Mouse (Mus musculus) kidney, embryonic 14.5 days (tissue): ENCODE measurements around the gene Sdc4. TPM values are rescaled to one million over a fixed set of nuclear protein-coding genes. Genes with fewer than 3 reads are reported as not detected.

Experiments used
- ATAC-seq: fragments of 200-750 bp; cut with Nextera tagmentation; 2 replicates; pipeline ENCODE4 v1.8.0; 2017; ENCODE audit warnings: moderate number of reproducible peaks, mild to moderate bottlenecking, moderate TSS enrichment, moderate library complexity; ENCODE audit not compliant: low FRiP score, low TSS enrichment
- H3K27ac ChIP-seq: fragments of 300-500 bp; sonication (generic); 2 replicates; pipeline ENCODE4 v1.5.1; 2014; ENCODE audit warnings: low read depth, mild to moderate bottlenecking, low read length, moderate library complexity, mixed read lengths
- H3K27me3 ChIP-seq: fragments of 300-500 bp; sonication (generic); 2 replicates; pipeline ENCODE4 v1.6.1; 2014; ENCODE audit warnings: mild to moderate bottlenecking, low read length; ENCODE audit not compliant: control insufficient read depth, insufficient read depth
- H3K36me3 ChIP-seq: fragments of 300-500 bp; sonication (generic); 2 replicates; pipeline ENCODE4 v1.6.1; 2014; ENCODE audit warnings: low read length, mixed read lengths; ENCODE audit not compliant: control insufficient read depth, insufficient read depth
- H3K4me1 ChIP-seq: fragments of 300-500 bp; sonication (generic); 2 replicates; pipeline ENCODE4 v1.6.1; 2014; ENCODE audit warnings: low read length, mixed read lengths; ENCODE audit not compliant: control insufficient read depth, insufficient read depth
- H3K4me2 ChIP-seq: fragments of 300-500 bp; sonication (generic); replicated peaks from 2 replicates; pipeline ENCODE4 v1.6.1; 2014; ENCODE audit warnings: low read depth, mild to moderate bottlenecking, low read length
- H3K4me3 ChIP-seq: fragments of 300-500 bp; sonication (generic); 2 replicates; pipeline ENCODE4 v1.5.1; 2014; ENCODE audit warnings: mild to moderate bottlenecking, low read length
- H3K9ac ChIP-seq: fragments of 300-500 bp; sonication (generic); 2 replicates; pipeline ENCODE4 v1.6.1; 2014; ENCODE audit warnings: low read depth, mild to moderate bottlenecking, low read length, moderate library complexity
- H3K9me3 ChIP-seq: fragments of 300-500 bp; sonication (generic); 2 replicates; pipeline ENCODE4 v1.6.1; 2016; ENCODE audit warnings: low read length; ENCODE audit not compliant: control insufficient read depth
- WGBS: fragments of 180-500 bp; shearing (Covaris S2); extraction: QIAGEN DNeasy Blood & Tissue Kit; methylation state at CpG from one replicate; pipeline ENCODE4 v1.1.7; 2014; 5-methylcytosine and 5-hydroxymethylcytosine counted together
- polyA plus RNA-seq: library from polyadenylated mRNA; unstranded; fragments of >200 nt; fragmentation: Nextera tagmentation; extraction: Ambion mirVana; gene quantifications from 2 replicates; pipeline ENCODE4 v1.2.1, GENCODE M21; 2014

The Sdc4 gene
- polyA plus RNA-seq, 1 experiment from 2014 or later = 108 TPM

- Histone ChIP-seq H3K4me1 (peaks cover 6% of the 10 kb centered on the region; the same call in 1 of the 2 replicates), H3K27ac (no peak overlapping the region), H3K9ac (no peak overlapping the region), H3K4me2 (no peak overlapping the region), H3K27me3 (no peaks in the 10 kb centered on the region), H3K36me3 (peaks cover 21% of the 10 kb centered on the region), H3K9me3 (no peaks in the 10 kb centered on the region), H3K4me3 (no peak overlapping the region)
- no peak for ATAC-seq
Measured at GRCm38 (mm10) chr2:164465161-164465560, 21.5 kb upstream of the Sdc4 start.

DNA sequence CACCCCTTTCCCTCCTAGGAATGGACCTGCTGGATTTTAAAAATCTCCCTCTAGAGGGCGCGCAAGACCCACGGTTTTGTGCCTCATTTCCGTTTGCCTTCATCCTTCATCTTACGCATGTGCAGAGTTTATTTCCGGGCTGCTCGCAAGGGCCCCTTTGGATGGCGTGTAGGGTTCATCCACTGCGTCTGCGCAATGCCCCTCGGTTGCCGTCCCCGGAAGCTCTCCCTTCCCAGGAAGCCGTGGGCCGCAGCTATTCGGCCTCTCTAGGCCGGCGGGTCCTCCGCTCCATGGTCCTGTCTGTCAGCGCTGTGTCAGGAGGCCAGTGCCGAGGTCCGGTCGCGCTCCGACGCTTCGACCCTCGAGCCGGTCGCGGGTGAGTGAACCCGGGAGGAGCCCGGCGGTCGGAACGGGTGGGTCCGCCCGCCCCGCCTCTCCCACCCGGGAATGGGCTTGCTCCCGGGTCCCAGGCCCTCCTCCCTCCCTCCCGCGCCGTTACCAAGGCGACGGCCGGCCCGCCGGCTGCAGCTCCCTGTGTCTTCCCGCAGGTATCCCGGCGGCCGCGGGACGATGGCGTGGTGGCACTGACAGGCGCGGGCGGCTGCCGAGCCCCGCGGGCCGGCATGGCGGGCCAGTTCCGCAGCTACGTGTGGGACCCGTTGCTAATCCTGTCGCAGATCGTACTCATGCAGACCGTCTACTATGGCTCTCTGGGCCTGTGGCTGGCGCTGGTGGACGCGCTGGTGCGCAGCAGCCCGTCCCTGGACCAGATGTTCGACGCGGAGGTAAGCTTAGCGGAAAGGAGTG, 17.3 kb upstream of the Sdc4 start, which contains the start of gene Gm20458:
Gm20458 (plus strand) TSS at position 223 of the 807 bp plus-strand sequence.
- H3K4me3 ChIP-seq = peak within 1 kb of the TSS; percentile 90
- WGBS = under 1% methylated on average over 72 of the region's 79 CpGs
- H3K27me3 ChIP-seq = no peaks in the 10 kb centered on the region
- ATAC-seq = peak; percentile 97
- H3K4me1 ChIP-seq = peaks cover 15% of the 10 kb centered on the region
- no peaks in the 10 kb centered on the region for H3K9me3 ChIP-seq
- H3K4me2 ChIP-seq = peak within 1 kb of the TSS; percentile 73
- peaks cover 21% of the 10 kb centered on the region for H3K36me3 ChIP-seq
- H3K27ac ChIP-seq = peak within 1 kb of the TSS; percentile 76
- H3K9ac ChIP-seq = peak within 1 kb of the TSS; percentile 79

GRCm38 (mm10) chr2:164458535-164458934, 14.8 kb upstream of the Sdc4 start:
- no peaks in the 10 kb centered on the region for H3K27me3 ChIP-seq
- no peak for ATAC-seq
- peaks cover 33% of the 10 kb centered on the region for H3K4me1 ChIP-seq
- H3K4me2 ChIP-seq = no peak overlapping the region
- no peak overlapping the region for H3K4me3 ChIP-seq
- peaks cover 3% of the 10 kb centered on the region; the same call in 1 of the 2 replicates for H3K36me3 ChIP-seq
- no peak overlapping the region for H3K9ac ChIP-seq
- 0 out of 2 replicates have a peak overlapping the region, but pooled peaks have one; percentile 47 for H3K27ac ChIP-seq
- 87% methylated on average over 8 of the region's 8 CpGs for WGBS
- H3K9me3 ChIP-seq = no peaks in the 10 kb centered on the region

DNA sequence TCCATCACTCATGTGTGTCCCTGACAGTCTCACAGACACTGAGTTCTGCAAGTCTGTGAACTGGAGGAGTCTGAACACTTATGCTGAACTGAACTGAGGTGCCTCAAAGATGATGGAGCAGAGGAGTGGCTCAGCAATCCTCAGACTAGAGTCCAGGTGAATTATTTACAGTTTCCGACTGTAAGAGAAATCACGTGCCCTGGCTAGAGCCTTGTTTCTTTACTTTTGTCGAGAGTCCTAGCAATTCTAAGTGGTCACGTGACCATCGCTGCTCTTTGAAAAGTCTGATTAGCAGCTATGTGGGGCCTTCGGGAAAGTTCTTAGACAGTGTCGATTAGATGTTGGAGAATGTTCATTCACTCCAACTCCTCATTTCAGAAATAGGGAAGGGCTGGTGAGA, 14.3 kb upstream of the Sdc4 start:
- no peak for ATAC-seq
- H3K27me3 ChIP-seq = no peaks in the 10 kb centered on the region
- H3K36me3 ChIP-seq = no peaks in the 10 kb centered on the region
- peak overlapping the region; percentile 73; the same call in 1 of the 2 replicates for H3K27ac ChIP-seq
- no peak overlapping the region for H3K4me2 ChIP-seq
- 54% methylated on average over 7 of the region's 7 CpGs for WGBS
- no peaks in the 10 kb centered on the region for H3K9me3 ChIP-seq
- H3K4me3 ChIP-seq = no peak overlapping the region
- no peak overlapping the region for H3K9ac ChIP-seq
- H3K4me1 ChIP-seq = peaks cover 33% of the 10 kb centered on the region

GRCm38 (mm10) chr2:164456864-164457300, 13.2 kb upstream of the Sdc4 start, which contains the start of gene Sys1:
Gene Sys1, plus strand, starts transcription at chr2:164456964.
- peak; percentile 3; the same call in 1 of the 2 replicates for ATAC-seq
- WGBS = 2% methylated on average over 7 of the region's 7 CpGs

DNA sequence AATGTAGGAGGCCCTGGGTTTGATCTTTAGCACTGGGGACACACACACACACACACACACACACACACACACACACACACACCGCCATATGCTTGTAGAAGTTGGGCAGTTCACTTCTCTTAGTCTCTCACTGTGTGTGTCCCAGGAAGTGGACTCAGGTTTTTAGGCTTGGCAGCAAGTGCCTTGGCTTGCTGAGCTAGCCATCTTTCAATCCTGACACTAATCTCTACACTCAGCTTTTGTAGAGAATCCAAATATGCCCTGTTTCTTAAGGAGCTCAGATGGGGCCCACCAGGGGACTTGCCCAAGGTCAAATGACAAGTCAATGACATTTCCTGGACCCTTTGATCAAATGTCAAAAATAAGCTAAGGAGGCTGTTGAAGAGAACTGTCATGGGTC, 12.7 kb upstream of the Sdc4 start:
- peaks cover 27% of the 10 kb centered on the region for H3K4me1 ChIP-seq
- H3K9ac ChIP-seq = peak overlapping the region; percentile 48; the same call in 1 of the 2 replicates
- H3K27me3 ChIP-seq = no peaks in the 10 kb centered on the region
- 54% methylated on average over 1 of the region's 1 CpGs for WGBS
- peak overlapping the region; percentile 30 for H3K4me2 ChIP-seq
- peak overlapping the region; percentile 73 for H3K27ac ChIP-seq
- ATAC-seq = no peak
- no peak overlapping the region for H3K4me3 ChIP-seq
- H3K36me3 ChIP-seq = no peaks in the 10 kb centered on the region
- no peaks in the 10 kb centered on the region for H3K9me3 ChIP-seq

More at GRCm38 (mm10) chr2:164456864-164457300, 13.2 kb upstream of the Sdc4 start, which contains the start of gene Sys1:
- Histone ChIP-seq H3K4me1 (peaks cover 31% of the 10 kb centered on the region), H3K36me3 (no peaks in the 10 kb centered on the region), H3K9me3 (no peaks in the 10 kb centered on the region), H3K27me3 (no peaks in the 10 kb centered on the region), H3K4me2 (peak within 1 kb of the TSS; percentile 30), H3K9ac (peak within 1 kb of the TSS; percentile 48; the same call in 1 of the 2 replicates), H3K27ac (peak within 1 kb of the TSS; percentile 73), H3K4me3 (peak within 1 kb of the TSS; percentile 11; the same call in 1 of the 2 replicates)

- H3K9me3 ChIP-seq = no peaks in the 10 kb centered on the region
- no peak overlapping the region for H3K27ac ChIP-seq
- ATAC-seq = no peak
- H3K27me3 ChIP-seq = no peaks in the 10 kb centered on the region
- no peaks in the 10 kb centered on the region for H3K36me3 ChIP-seq
- no peak overlapping the region for H3K9ac ChIP-seq
- H3K4me2 ChIP-seq = no peak overlapping the region
- H3K4me3 ChIP-seq = no peak overlapping the region
- peaks cover 27% of the 10 kb centered on the region for H3K4me1 ChIP-seq
- 58% methylated on average over 6 of the region's 6 CpGs for WGBS
Measured at GRCm38 (mm10) chr2:164455421-164456190, 11.9 kb upstream of the Sdc4 start.

GRCm38 (mm10) chr2:164454846-164455245, 11.2 kb upstream of the Sdc4 start:
- no peaks in the 10 kb centered on the region for H3K36me3 ChIP-seq
- no peak overlapping the region for H3K4me2 ChIP-seq
- H3K27ac ChIP-seq = peak overlapping the region; percentile 47; the same call in 1 of the 2 replicates
- H3K9me3 ChIP-seq = no peaks in the 10 kb centered on the region
- H3K9ac ChIP-seq = no peak overlapping the region
- no peak for ATAC-seq
- no peaks in the 10 kb centered on the region for H3K27me3 ChIP-seq
- WGBS = 69% methylated on average over 10 of the region's 10 CpGs
- H3K4me3 ChIP-seq = no peak overlapping the region
- H3K4me1 ChIP-seq = peaks cover 27% of the 10 kb centered on the region
